Mouse (Mus musculus) ES-E14 (cell line): ENCODE measurements around the gene Tlnrd1. TPM values are rescaled to one million over a fixed set of nuclear protein-coding genes. Genes with fewer than 3 reads are reported as not detected.

Experiments used
- DNase-seq: peaks from one replicate; pipeline ENCODE4 v3.0.0-alpha.2; 2013; ENCODE audit warnings: low read depth, low spot score
- H3K27ac ChIP-seq: 2 replicates; pipeline ENCODE4 v1.5.1; 2012; ENCODE audit warnings: low read depth, mild to moderate bottlenecking, low read length, moderate library complexity, mixed read lengths; ENCODE audit not compliant: poor library complexity, insufficient read depth, severe bottlenecking
- H3K36me3 ChIP-seq: 2 replicates; pipeline ENCODE4 v1.6.1; 2012; ENCODE audit warnings: mild to moderate bottlenecking, low read length, moderate library complexity, mixed read lengths; ENCODE audit not compliant: control insufficient read depth, poor library complexity, insufficient read depth, severe bottlenecking
- H3K4me1 ChIP-seq, 2 experiments: fragments of 150-350 bp in 1 of 2; sonication (generic) in 1 of 2; 2 replicates each; pipeline ENCODE4 v1.6.1; 2012; ENCODE audit warnings: low read length in 2 of 2, mild to moderate bottlenecking in 1 of 2, mixed read lengths in 1 of 2; ENCODE audit not compliant: control insufficient read depth in 2 of 2, insufficient read depth in 2 of 2, poor library complexity in 1 of 2
- H3K4me3 ChIP-seq, 2 experiments: fragments of 150-350 bp in 1 of 2; sonication (generic) in 1 of 2; 2 replicates each; pipeline ENCODE4 v1.5.1; 2012; ENCODE audit warnings: low read length in 2 of 2, low read depth in 1 of 2, mild to moderate bottlenecking in 1 of 2, mixed read lengths in 1 of 2; ENCODE audit not compliant: insufficient read depth in 1 of 2, poor library complexity in 1 of 2, severe bottlenecking in 1 of 2
- H3K9ac ChIP-seq: 2 replicates; pipeline ENCODE4 v1.6.1; 2012; ENCODE audit warnings: low read depth, mild to moderate bottlenecking, low read length, mixed read lengths; ENCODE audit not compliant: poor library complexity, insufficient read depth, severe bottlenecking
- H3K9me3 ChIP-seq: fragments of 150-350 bp; sonication (generic); 2 replicates; pipeline ENCODE4 v1.6.1; 2012; ENCODE audit warnings: low read depth, mild to moderate bottlenecking, low read length; ENCODE audit not compliant: control insufficient read depth, insufficient read depth
- CHD2 ChIP-seq: IDR thresholded peaks from 2 replicates; pipeline ENCODE4 v1.6.1; 2014; ENCODE audit warnings: mild to moderate bottlenecking, low read depth, low read length, inconsistent platforms
- HCFC1 ChIP-seq: IDR thresholded peaks from 2 replicates; pipeline ENCODE4 v1.6.1; 2012; ENCODE audit warnings: low read length, inconsistent platforms, borderline replicate concordance; ENCODE audit not compliant: insufficient read depth
- MAFK ChIP-seq: IDR thresholded peaks from 2 replicates; pipeline ENCODE4 v1.6.1; 2014; ENCODE audit warnings: mild to moderate bottlenecking, low read depth, low read length, inconsistent platforms; ENCODE audit not compliant: insufficient read depth
- ZC3H11A ChIP-seq: IDR thresholded peaks from 2 replicates; pipeline ENCODE4 v1.6.1; 2012; ENCODE audit warnings: low read depth, mild to moderate bottlenecking, inconsistent platforms, low read length, borderline replicate concordance
- ZNF384 ChIP-seq: IDR thresholded peaks from 2 replicates; pipeline ENCODE4 v1.6.1; 2012; ENCODE audit warnings: low read depth, low read length, inconsistent platforms
- in situ Hi-C, 2 experiments: fragments of 600-800 bp; cut with MboI; formaldehyde crosslinking; loops; one replicate each; pipeline ENCODE4 v1.15.1; 2025; ENCODE audit warnings: low sequenced_read_pairs in 2 of 2, inconsistent platforms in 1 of 2; ENCODE audit not compliant: unreplicated experiment in 2 of 2
- total RNA-seq: library from RNA; depleted of rRNA; stranded (reverse); fragments of 300-350 nt; gene quantifications from 2 replicates; pipeline ENCODE4 v1.2.3, GENCODE M21; 2012

Gene Tlnrd1
- total RNA-seq, 1 experiment: 10.4 TPM

DNA sequence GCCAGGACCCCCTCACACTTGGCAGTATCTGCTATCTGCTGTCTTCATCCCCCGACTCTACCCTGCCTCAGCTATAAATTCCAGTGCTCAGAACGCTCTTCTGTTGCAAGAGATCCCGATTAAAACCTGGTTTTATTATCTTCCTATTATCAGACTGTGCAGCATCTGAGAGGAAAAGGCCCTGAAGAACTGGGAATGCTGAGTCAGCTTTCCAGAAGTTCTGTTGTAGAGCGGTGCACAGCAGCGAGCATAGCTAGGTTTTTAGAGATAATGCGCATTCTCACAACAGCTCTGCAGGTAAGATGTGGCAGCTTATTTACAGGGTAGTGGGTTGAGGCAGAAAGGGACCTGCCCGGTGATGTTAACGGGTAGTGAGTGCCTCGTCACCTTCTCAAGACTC is 29.9 kb upstream of the Tlnrd1 start:
- TF ChIP-seq HCFC1: no peak
- peak; percentile 86 for TF ChIP-seq MAFK
- TF ChIP-seq ZNF384: no peak
- no peak for TF ChIP-seq CHD2
- in situ Hi-C loops: loop anchor here (10.0 to 25.0 kb wide), 2 partner anchors 361 to 373 kb away; no protein-coding TSS in a partner anchor
- H3K9me3 ChIP-seq: no peaks in the 10 kb centered on the region
- no peak for DNase-seq
- H3K27ac ChIP-seq: no peak overlapping the region
- H3K4me3 ChIP-seq: no peak overlapping the region
- no peak overlapping the region for H3K9ac ChIP-seq
- no peaks in the 10 kb centered on the region for H3K36me3 ChIP-seq
- H3K4me1 ChIP-seq: no peaks in the 10 kb centered on the region

DNA sequence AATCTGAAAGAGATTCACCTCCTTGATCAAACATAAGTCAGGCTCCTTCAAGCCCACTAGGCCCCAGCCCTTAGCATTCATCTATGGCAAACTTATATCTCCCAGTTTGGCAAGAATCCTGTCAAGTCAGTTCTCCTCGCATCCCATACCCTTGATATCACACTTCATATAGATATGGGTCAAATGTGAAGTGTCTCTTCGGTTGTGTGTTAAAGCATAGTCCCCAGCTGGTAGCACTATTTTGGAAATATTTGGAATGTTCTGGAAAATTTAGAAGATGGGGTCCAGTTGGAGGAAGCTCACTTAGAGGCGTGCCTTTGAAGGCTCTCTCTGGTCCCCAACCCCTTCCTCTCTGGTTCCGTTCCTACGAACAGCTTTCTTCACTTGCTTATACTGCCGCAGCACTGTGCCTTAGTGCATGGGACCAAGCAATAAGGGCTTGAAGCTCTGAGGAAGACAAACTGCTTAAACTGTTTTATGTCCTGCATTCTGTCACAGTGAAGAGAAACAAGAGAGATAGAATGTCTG is 29.4 kb upstream of the Tlnrd1 start:
- H3K4me3 ChIP-seq: no peak overlapping the region
- TF ChIP-seq HCFC1: no peak
- no peak for TF ChIP-seq ZNF384
- in situ Hi-C loops: loop anchor here (10.0 to 25.0 kb wide), 2 partner anchors 361 to 374 kb away; no protein-coding TSS in a partner anchor
- H3K9ac ChIP-seq: no peak overlapping the region
- no peaks in the 10 kb centered on the region for H3K36me3 ChIP-seq
- DNase-seq: no peak
- no peak overlapping the region for H3K27ac ChIP-seq
- no peaks in the 10 kb centered on the region for H3K9me3 ChIP-seq
- no peaks in the 10 kb centered on the region for H3K4me1 ChIP-seq

DNA sequence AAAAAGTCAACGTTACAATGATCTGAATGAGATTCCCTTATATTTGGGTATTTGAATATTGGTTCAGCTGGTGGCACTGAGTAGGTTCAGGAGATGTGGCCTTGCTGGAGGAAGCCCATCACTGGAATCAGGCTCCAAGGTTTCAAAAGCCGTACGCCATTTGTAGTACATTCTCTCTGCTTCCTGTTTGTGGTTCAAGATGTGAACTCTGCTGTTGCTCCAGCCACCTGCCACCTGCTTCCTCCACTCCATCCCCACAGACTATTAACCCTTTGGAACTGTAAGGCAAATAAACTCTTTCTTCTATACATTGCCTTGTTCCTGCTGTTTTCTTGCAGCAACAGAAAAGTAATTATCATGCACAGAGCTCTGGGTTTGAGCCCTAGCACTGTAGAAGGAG is 27.8 kb upstream of the Tlnrd1 start:
- in situ Hi-C loops: loop anchor here (10.0 to 25.0 kb wide), 2 partner anchors 363 to 375 kb away; no protein-coding TSS in a partner anchor
- H3K27ac ChIP-seq: no peak overlapping the region
- no peak for DNase-seq

DNA sequence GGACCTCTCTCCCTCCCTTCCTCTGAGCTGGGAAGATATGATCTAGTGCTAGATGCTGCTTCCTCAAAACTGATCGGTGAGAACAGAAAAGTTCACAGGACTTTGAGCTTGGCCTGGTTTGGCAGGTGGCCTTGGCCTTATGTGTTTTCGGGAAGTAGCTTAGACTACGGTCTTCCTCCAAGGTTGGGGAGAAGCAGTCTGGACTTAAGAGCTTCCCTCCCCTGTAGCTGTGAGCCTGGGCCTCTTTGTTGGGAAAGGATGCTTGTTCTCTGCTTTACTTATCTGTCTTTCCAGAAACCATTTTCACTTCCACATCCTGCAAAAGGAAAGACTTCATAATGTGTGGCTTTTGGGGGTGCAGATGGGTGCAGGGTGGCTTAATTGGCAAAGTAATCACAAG is 20.7 kb upstream of the Tlnrd1 start:
- in situ Hi-C loops: loop anchor here in 1 of 2 experiments (25.0 kb wide), 1 partner anchor 382 kb away; no protein-coding TSS in a partner anchor
- no peak overlapping the region for H3K4me3 ChIP-seq
- TF ChIP-seq ZC3H11A (no peak), MAFK (no peak)
- no peak for DNase-seq
- H3K9ac ChIP-seq: no peak overlapping the region
- no peak overlapping the region for H3K27ac ChIP-seq
- no peaks in the 10 kb centered on the region for H3K9me3 ChIP-seq
- H3K36me3 ChIP-seq: peaks cover 6% of the 10 kb centered on the region; the same call in 1 of the 2 replicates
- H3K4me1 ChIP-seq: peaks cover 5 to 6% of the 10 kb centered on the region in 2 experiments; a peak in 3 of 4 replicates

More for the DNA sequence above, 27.8 kb upstream of the Tlnrd1 start:
- TF ChIP-seq HCFC1 (no peak), CHD2 (no peak), ZNF384 (no peak), MAFK (no peak), ZC3H11A (no peak)
- H3K4me3 ChIP-seq: no peak overlapping the region
- H3K9me3 ChIP-seq: no peaks in the 10 kb centered on the region
- H3K36me3 ChIP-seq: no peaks in the 10 kb centered on the region
- no peaks in the 10 kb centered on the region for H3K4me1 ChIP-seq
- H3K9ac ChIP-seq: no peak overlapping the region
